Mouse (Mus musculus): ENCODE results near the gene Zmynd15.
"Not testable (repeated sequence)": the region's sequence is repeated elsewhere in the genome, so short reads cannot be mapped to it uniquely, and the experiment has no call there.

Gene Zmynd15

GRCm38 (mm10) chr11:70444667-70445066 is 14.6 kb upstream of the Zmynd15 start:
- in situ Hi-C loops (cut with MboI; ENCODE audit: low sequenced_read_pairs) = no loop called here

- in situ Hi-C loops (cut with MboI; ENCODE audit: low sequenced_read_pairs) = no loop called here
Measured at GRCm38 (mm10) chr11:70446756-70447155, 12.5 kb upstream of the Zmynd15 start.

GRCm38 (mm10) chr11:70447373-70447772 is 11.9 kb upstream of the Zmynd15 start:
- in situ Hi-C loops (cut with MboI; ENCODE audit: low sequenced_read_pairs) = no loop called here

- in situ Hi-C loops (cut with MboI; ENCODE audit: low sequenced_read_pairs) = no loop called here
Measured at GRCm38 (mm10) chr11:70450926-70451325, 8.3 kb upstream of the Zmynd15 start.

- in situ Hi-C loops (cut with MboI; ENCODE audit: low sequenced_read_pairs) = no loop called here
Measured at GRCm38 (mm10) chr11:70451797-70452498, 7.3 kb upstream of the Zmynd15 start, which contains the start of gene Med11. Gene Med11 (plus strand): TSS chr11:70451919.

- in situ Hi-C loops (cut with MboI; ENCODE audit: low sequenced_read_pairs) = no loop called here
Measured at GRCm38 (mm10) chr11:70453261-70454044, 5.8 kb upstream of the Zmynd15 start.

- in situ Hi-C loops (cut with MboI; ENCODE audit: low sequenced_read_pairs) = loop anchor here (5.0 kb wide), 1 partner anchor 43 kb away; no protein-coding TSS in a partner anchor
Measured at GRCm38 (mm10) chr11:70459601-70460101, 418 bp downstream of the Zmynd15 start, which contains the start of gene Cxcl16. Gene Cxcl16 (minus strand): TSS chr11:70459984.

GRCm38 (mm10) chr11:70463970-70464369 is 4.7 kb downstream of the Zmynd15 start:
- in situ Hi-C loops (cut with MboI; ENCODE audit: low sequenced_read_pairs) = loop anchor here (5.0 kb wide), 1 partner anchor 38 kb away; no protein-coding TSS in a partner anchor

- in situ Hi-C loops (cut with MboI; ENCODE audit: low sequenced_read_pairs) = no loop called here
Measured at GRCm38 (mm10) chr11:70465211-70465610, 6.0 kb downstream of the Zmynd15 start.

- in situ Hi-C loops (cut with MboI; ENCODE audit: low sequenced_read_pairs) = no loop called here
Measured at GRCm38 (mm10) chr11:70465824-70466223, 6.6 kb downstream of the Zmynd15 start.

- in situ Hi-C loops (cut with MboI; ENCODE audit: low sequenced_read_pairs) = no loop called here
Measured at GRCm38 (mm10) chr11:70467902-70468619, 8.8 kb downstream of the Zmynd15 start.

GRCm38 (mm10) chr11:70469764-70470163 is 10.5 kb downstream of the Zmynd15 start:
- in situ Hi-C loops (cut with MboI; ENCODE audit: low sequenced_read_pairs) = no loop called here

- in situ Hi-C loops (cut with MboI; ENCODE audit: low sequenced_read_pairs) = no loop called here
Measured at GRCm38 (mm10) chr11:70472716-70473115, 13.5 kb downstream of the Zmynd15 start.

- in situ Hi-C loops (cut with MboI; ENCODE audit: low sequenced_read_pairs) = not testable (repeated sequence)
Measured at GRCm38 (mm10) chr11:70473291-70473690, 14.1 kb downstream of the Zmynd15 start.

- in situ Hi-C loops (cut with MboI; ENCODE audit: low sequenced_read_pairs) = no loop called here
Measured at GRCm38 (mm10) chr11:70474872-70475534, 15.8 kb downstream of the Zmynd15 start.

- in situ Hi-C loops (cut with MboI; ENCODE audit: low sequenced_read_pairs) = no loop called here
Measured at GRCm38 (mm10) chr11:70485498-70485897, 26.3 kb downstream of the Zmynd15 start.

- in situ Hi-C loops (cut with MboI; ENCODE audit: low sequenced_read_pairs) = no loop called here
Measured at GRCm38 (mm10) chr11:70487816-70488215, 28.6 kb downstream of the Zmynd15 start.

GRCm38 (mm10) chr11:70489138-70489537 is 29.9 kb downstream of the Zmynd15 start:
- in situ Hi-C loops (cut with MboI; ENCODE audit: low sequenced_read_pairs) = no loop called here

- in situ Hi-C loops (cut with MboI; ENCODE audit: low sequenced_read_pairs) = no loop called here
Measured at GRCm38 (mm10) chr11:70489684-70490083, 30.5 kb downstream of the Zmynd15 start.

Measured in CH12F3 (cell line).